Mouse (Mus musculus): ENCODE measurements around the gene Hsf5. TPM values are rescaled to one million over a fixed set of nuclear protein-coding genes. Genes with fewer than 3 reads are reported as not detected.

Hsf5 gene
- polyA plus RNA-seq, 1 experiment from 2014 or later: 0.17 TPM

DNA sequence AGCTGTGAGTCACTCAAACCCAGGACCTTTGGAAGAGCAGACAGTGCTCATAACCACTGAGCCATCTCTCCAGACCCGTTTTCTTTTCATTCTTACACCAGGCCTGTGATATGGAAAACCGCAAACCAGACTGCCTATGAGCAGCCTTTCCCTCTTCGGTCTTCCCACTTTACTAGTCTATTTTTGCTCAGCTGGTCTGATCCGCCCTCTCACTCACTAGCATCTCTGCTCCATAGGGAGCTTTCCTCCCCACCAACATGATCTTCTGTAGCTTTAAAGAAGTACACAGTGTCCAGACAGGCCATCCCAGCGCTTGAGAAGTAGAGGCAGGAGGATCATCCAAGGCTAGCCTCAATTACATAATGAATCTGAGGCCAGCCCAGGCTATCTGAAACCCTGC, 92.0 kb downstream of the Hsf5 start:
- Histone ChIP-seq H3K9me3 (ENCODE audit: control insufficient read depth, low read length) (no peaks in the 10 kb centered on the region), H3K4me1 (ENCODE audit: control insufficient read depth, insufficient read depth, low read length) (peaks cover 41% of the 10 kb centered on the region), H3K27ac (ENCODE audit: low read length) (peak overlapping the region; percentile 77), H3K4me3 (ENCODE audit: low read length) (no peak overlapping the region), H3K36me3 (ENCODE audit: control insufficient read depth, insufficient read depth, low read length) (no peaks in the 10 kb centered on the region), H3K4me2 (ENCODE audit: low read depth, low read length) (peak overlapping the region; percentile 43), H3K27me3 (replicated peaks; ENCODE audit: control insufficient read depth, insufficient read depth, low read length) (no peaks in the 10 kb centered on the region), H3K9ac (ENCODE audit: low read depth, low read length) (no peak overlapping the region)
- ATAC-seq: no peak
- 55% methylated on average over 5 of the region's 5 CpGs for WGBS

Other genes starting within 250 kb of the Hsf5 start
- 4.7 and 5.3 TPM in 2 replicates for gene Rad51c, start 212.2 kb upstream of the Hsf5 start, polyA plus RNA-seq (2015; fragmentation: Nextera tagmentation; extraction: Ambion mirVana)
- 0.53 and 0.70 TPM in 2 replicates for gene Tex14, start 212.1 kb upstream of the Hsf5 start, polyA plus RNA-seq (2015; fragmentation: Nextera tagmentation; extraction: Ambion mirVana)
- gene Gm11492, start 50.5 kb upstream of the Hsf5 start, polyA plus RNA-seq (2015; fragmentation: Nextera tagmentation; extraction: Ambion mirVana): not detected in 2 replicates
- gene Sept4, start 48.3 kb upstream of the Hsf5 start, polyA plus RNA-seq (2015; fragmentation: Nextera tagmentation; extraction: Ambion mirVana): 30.6 and 31.4 TPM in 2 replicates
- 26.1 and 31.3 TPM in 2 replicates for gene Mtmr4, start 25.0 kb upstream of the Hsf5 start, polyA plus RNA-seq (2015; fragmentation: Nextera tagmentation; extraction: Ambion mirVana)
- gene Rnf43, start 45.6 kb downstream of the Hsf5 start, polyA plus RNA-seq (2015; fragmentation: Nextera tagmentation; extraction: Ambion mirVana): 11.2 and 12.4 TPM in 2 replicates
- 108 and 111 TPM in 2 replicates for gene Supt4a, start 120.4 kb downstream of the Hsf5 start, polyA plus RNA-seq (2015; fragmentation: Nextera tagmentation; extraction: Ambion mirVana)
- gene Tspoap1, start 143.4 kb downstream of the Hsf5 start, polyA plus RNA-seq (2015; fragmentation: Nextera tagmentation; extraction: Ambion mirVana): 0.83 and 1.2 TPM in 2 replicates
- 1.8 and 6.1 TPM in 2 replicates for gene Mpo, start 176.4 kb downstream of the Hsf5 start, polyA plus RNA-seq (2015; fragmentation: Nextera tagmentation; extraction: Ambion mirVana)
- gene Lpo, start 211.1 kb downstream of the Hsf5 start, polyA plus RNA-seq (2015; fragmentation: Nextera tagmentation; extraction: Ambion mirVana): 0.04 TPM in 1 of 2 replicates, not detected in the other
- gene Mks1, start 236.1 kb downstream of the Hsf5 start, polyA plus RNA-seq (2015; fragmentation: Nextera tagmentation; extraction: Ambion mirVana): 9.2 and 9.3 TPM in 2 replicates

All from intestine, embryonic 16.5 days (tissue).